Comparison of ENCODE assay signal across 16 mouse cellular contexts in genomic region chr9:57317531-57318201, GRCm38 (mm10). TPM values are rescaled to one million over a fixed set of nuclear protein-coding genes. Genes with fewer than 3 reads are reported as not detected.
DNase-seq lines count a peak whose midpoint lies in the region; ATAC-seq and TF ChIP-seq lines count a peak whose summit lies in the region.
"Had no signal": no experiment of that assay in that cellular context is flagged by ENCODE, and none has a peak within 500 bp of the region (broad histone marks: within the 10 kb centered on the region; RNA-seq: fewer than 3 reads in every experiment).

No protein-coding gene starts in this region.

- H3K4me3 ChIP-seq in bone marrow macrophage, adult 2 months (ENCODE audit: insufficient read depth, low read length): no peak overlapping the region
- no peak overlapping the region for H3K4me3 ChIP-seq in heart, embryonic 15.5 days
- H3K4me3 ChIP-seq: forebrain, embryonic 15.5 days; limb, embryonic 12.5 days; lung, embryonic 15.5 days; midbrain, embryonic 13.5 days had no signal

- no peaks in the 10 kb centered on the region for H3K27me3 ChIP-seq in heart, embryonic 15.5 days
- H3K27me3 ChIP-seq: forebrain, embryonic 15.5 days; limb, embryonic 12.5 days; lung, embryonic 15.5 days; midbrain, embryonic 13.5 days had no signal

- H3K9ac ChIP-seq in heart, embryonic 15.5 days: no peak overlapping the region
- H3K9ac ChIP-seq: forebrain, embryonic 15.5 days; limb, embryonic 12.5 days; lung, embryonic 15.5 days; midbrain, embryonic 13.5 days had no signal

- no peak for TF ChIP-seq POLR2A in bone marrow macrophage, adult 2 months (IDR thresholded peaks at IDR 0.05; ENCODE audit: borderline replicate concordance, low read depth, low read length)

- 0 out of 2 replicates have a peak overlapping the region, but pooled peaks have one; percentile 18 for H3K4me2 ChIP-seq in heart, embryonic 15.5 days
- H3K4me2 ChIP-seq: forebrain, embryonic 15.5 days; limb, embryonic 12.5 days; lung, embryonic 15.5 days; midbrain, embryonic 13.5 days had no signal

- H3K27ac ChIP-seq in bone marrow macrophage, adult 2 months (ENCODE audit: insufficient read depth, low read depth, low read length): peak overlapping the region; percentile 26; the same call in 1 of the 2 replicates
- H3K27ac ChIP-seq in heart, embryonic 15.5 days: 0 out of 2 replicates have a peak overlapping the region, but pooled peaks have one; percentile 12
- H3K27ac ChIP-seq: forebrain, embryonic 15.5 days; limb, embryonic 12.5 days; lung, embryonic 15.5 days; midbrain, embryonic 13.5 days; stomach, postnatal 0 days had no signal

- H3K9me3 ChIP-seq in heart, embryonic 15.5 days (replicated peaks): no peaks in the 10 kb centered on the region
- H3K9me3 ChIP-seq: forebrain, embryonic 15.5 days; limb, embryonic 12.5 days; lung, embryonic 15.5 days; midbrain, embryonic 13.5 days had no signal

- ATAC-seq in heart, embryonic 15.5 days (replicated peaks; ENCODE audit: insufficient number of reproducible peaks, insufficient read depth, low FRiP score, low read depth): no peak
- peak; percentile 44; the same call in 1 of the 2 replicates for ATAC-seq in megakaryocyte progenitor cell, adult 5-6 weeks (replicated peaks; ENCODE audit: poor library complexity)
- ATAC-seq: forebrain, embryonic 15.5 days; hindbrain, embryonic 16.5 days; midbrain, embryonic 13.5 days had no signal

- TF ChIP-seq CTCF in bone marrow macrophage, adult 2 months (IDR thresholded peaks at IDR 0.05; ENCODE audit: low read depth, low read length): no peak

- peaks cover 19% of the 10 kb centered on the region for H3K4me1 ChIP-seq in bone marrow macrophage, adult 2 months (ENCODE audit: control insufficient read depth, insufficient read depth, low read length)
- peaks cover 7% of the 10 kb centered on the region; the same call in 1 of the 2 replicates for H3K4me1 ChIP-seq in heart, embryonic 15.5 days (replicated peaks)
- H3K4me1 ChIP-seq: forebrain, embryonic 15.5 days; limb, embryonic 12.5 days; lung, embryonic 15.5 days; midbrain, embryonic 13.5 days had no signal

- WGBS in heart, embryonic 15.5 days: 46% methylated on average over 13 of the region's 13 CpGs

- intact Hi-C loops in left cerebral cortex, postnatal 36 days (cut with DNase I): no loop called here
- intact Hi-C loops in left cerebral cortex, postnatal 25 days (cut with DNase I): no loop called here

- no peaks in the 10 kb centered on the region for H3K36me3 ChIP-seq in heart, embryonic 15.5 days
- H3K36me3 ChIP-seq: forebrain, embryonic 15.5 days; limb, embryonic 12.5 days; lung, embryonic 15.5 days; midbrain, embryonic 13.5 days had no signal

- DNase-seq in adrenal gland, adult 2 months: peak; percentile 49
- no peak for DNase-seq in adrenal gland, postnatal 4 days (ENCODE audit: low spot score in 2 of 2)
- no peak for DNase-seq in left cerebral cortex, postnatal 36 days (ENCODE audit: low spot score in 2 of 2)
- DNase-seq in c-Kit-positive CD71-positive TER-119-positive erythroid progenitor cells, embryonic 14.5 days (ENCODE audit: low spot score): no peak
- no peak for DNase-seq in left cerebral cortex, postnatal 25 days (ENCODE audit: low spot score in 2 of 2)
- DNase-seq: gastrocnemius, postnatal 14 days; kidney, postnatal 10 days had no signal

RNA-seq across cellular contexts. Expression of gene 1700017B05Rik, which starts 55.3 kb away (rescaled TPM):
- total RNA-seq in adrenal gland, adult 2 months (2021): 10 to 100 TPM; 40.5 to 53.8 TPM
- polyA plus RNA-seq in adrenal gland, adult 2 months (2012; rRNA removed): 33.0 and 42.8 TPM in 2 replicates
- 10 to 100 TPM; 73.3 to 79.1 TPM for total RNA-seq in adrenal gland, postnatal 4 days (2021)
- polyA plus RNA-seq in bone marrow macrophage, adult 2 months (2012; ENCODE audit: insufficient read depth, insufficient read length, missing spikeins): 16.3 and 17.5 TPM in 2 replicates
- polyA plus RNA-seq in heart, embryonic 15.5 days (2015; fragmentation: Nextera tagmentation; extraction: Ambion mirVana): 9.1 and 13.9 TPM in 2 replicates
- 33.8 and 42.4 TPM in 2 replicates for total RNA-seq in megakaryocyte progenitor cell, adult 5-6 weeks (2015)
- total RNA-seq in megakaryocyte progenitor cell, adult 5-6 weeks (2017): 17.8 and 25.6 TPM in 2 replicates
- total RNA-seq in left cerebral cortex, postnatal 36 days (2021): 10 to 100 TPM; 17.1 to 19.2 TPM
- total RNA-seq in left cerebral cortex, postnatal 25 days (2021): 10 to 100 TPM; 15.8 to 16.2 TPM
